Mouse (Mus musculus) bone marrow macrophage, adult 2 months (primary cell): ENCODE results near the gene Sgip1.

Experiments used
- CTCF ChIP-seq: IDR thresholded peaks from 2 replicates; pipeline ENCODE4 v1.5.1; 2012; ENCODE audit warnings: low read depth, mild to moderate bottlenecking, low read length, moderate library complexity
- POLR2A ChIP-seq: IDR thresholded peaks from 2 replicates; pipeline ENCODE4 v1.6.1; 2012; ENCODE audit warnings: mild to moderate bottlenecking, low read depth, low read length, borderline replicate concordance

DNA sequence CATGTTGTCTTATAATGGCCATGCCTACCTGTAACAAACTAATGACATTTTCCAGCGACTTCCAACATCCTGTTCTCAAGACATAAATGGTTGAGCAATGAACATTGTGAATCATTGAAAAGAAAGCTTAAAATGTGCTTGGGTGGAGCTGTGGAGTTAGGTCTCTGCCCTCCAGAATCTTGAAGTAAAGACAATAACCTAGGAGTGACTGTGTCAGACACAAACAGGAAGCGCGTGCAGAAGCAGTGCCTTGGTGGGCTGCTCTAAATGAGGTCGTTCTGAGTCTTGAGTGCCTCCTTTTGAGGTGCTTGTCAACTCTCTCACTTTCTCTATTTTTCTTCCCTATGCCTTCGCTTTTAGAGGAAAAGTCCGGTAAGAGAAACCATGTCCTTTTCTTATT, 159.1 kb downstream of the Sgip1 start:
- TF ChIP-seq CTCF (no peak), POLR2A (no peak)
